Mouse (Mus musculus) CD4-positive, CD25-positive, alpha-beta regulatory T cell, adult 4 months (primary cell): Measurements from ENCODE around the gene Lmntd2. TPM values are rescaled to one million over a fixed set of nuclear protein-coding genes. Genes with fewer than 3 reads are reported as not detected.

Experiments
- ATAC-seq: one replicate; pipeline ENCODE4 v1.8.0; 2017
- polyA plus RNA-seq, 2 experiments: library from polyadenylated mRNA; unstranded; fragments of 100-300 nt; shearing (Covaris generic); gene quantifications; one replicate each; pipeline ENCODE4 v1.2.1; 2017

The Lmntd2 gene
- polyA plus RNA-seq, 2 experiments from 2014 or later, result 8.5 to 9.6 TPM

GRCm38 (mm10) chr7:141215880-141216733, 2.2 kb upstream of the Lmntd2 start:
- ATAC-seq, result peak; percentile 33

GRCm38 (mm10) chr7:141215101-141215879, 1.4 kb upstream of the Lmntd2 start, which contains the start of gene Rassf7:
Gene Rassf7 (plus strand): TSS chr7:141215860.
- peak; percentile 97 for ATAC-seq

GRCm38 (mm10) chr7:141214310-141214709, 430 bp upstream of the Lmntd2 start:
- no peak for ATAC-seq

- no peak for ATAC-seq
Measured at GRCm38 (mm10) chr7:141213133-141213532, 747 bp downstream of the Lmntd2 start.

GRCm38 (mm10) chr7:141210606-141211131, 3.2 kb downstream of the Lmntd2 start:
- ATAC-seq, result no peak

GRCm38 (mm10) chr7:141210137-141210536, 3.7 kb downstream of the Lmntd2 start:
- ATAC-seq, result no peak

- no peak for ATAC-seq
Measured at GRCm38 (mm10) chr7:141209526-141209925, 4.4 kb downstream of the Lmntd2 start.

- ATAC-seq, result no peak
Measured at GRCm38 (mm10) chr7:141206182-141206937, 7.5 kb downstream of the Lmntd2 start.

- ATAC-seq, result no peak
Measured at GRCm38 (mm10) chr7:141205504-141205903, 8.4 kb downstream of the Lmntd2 start.

- no peak for ATAC-seq
Measured at GRCm38 (mm10) chr7:141204546-141204945, 9.3 kb downstream of the Lmntd2 start.

- no peak for ATAC-seq
Measured at GRCm38 (mm10) chr7:141198121-141198520, 15.8 kb downstream of the Lmntd2 start.

GRCm38 (mm10) chr7:141196619-141197282, 17.1 kb downstream of the Lmntd2 start:
- ATAC-seq, result no peak

GRCm38 (mm10) chr7:141195754-141196153, 18.1 kb downstream of the Lmntd2 start:
- ATAC-seq, result no peak

GRCm38 (mm10) chr7:141194830-141195229, 19.1 kb downstream of the Lmntd2 start:
- ATAC-seq, result peak; percentile 72

- no peak for ATAC-seq
Measured at GRCm38 (mm10) chr7:141194409-141194808, 19.5 kb downstream of the Lmntd2 start.

- ATAC-seq, result peak; percentile 97
Measured at GRCm38 (mm10) chr7:141193948-141194347, 19.9 kb downstream of the Lmntd2 start, which contains the start of the genes Hras and Lrrc56. Gene Hras (minus strand): TSS chr7:141194005. Gene Lrrc56 (plus strand): TSS chr7:141194157.

- no peak for ATAC-seq
Measured at GRCm38 (mm10) chr7:141193348-141193856, 20.5 kb downstream of the Lmntd2 start.

- ATAC-seq, result no peak
Measured at GRCm38 (mm10) chr7:141192776-141193347, 21.0 kb downstream of the Lmntd2 start.

GRCm38 (mm10) chr7:141191796-141192685, 21.8 kb downstream of the Lmntd2 start:
- ATAC-seq, result no peak

- ATAC-seq, result no peak
Measured at GRCm38 (mm10) chr7:141191036-141191435, 22.8 kb downstream of the Lmntd2 start.
